Comparison of ENCODE assay signal across 8 mouse cellular contexts in the genomic region with DNA sequence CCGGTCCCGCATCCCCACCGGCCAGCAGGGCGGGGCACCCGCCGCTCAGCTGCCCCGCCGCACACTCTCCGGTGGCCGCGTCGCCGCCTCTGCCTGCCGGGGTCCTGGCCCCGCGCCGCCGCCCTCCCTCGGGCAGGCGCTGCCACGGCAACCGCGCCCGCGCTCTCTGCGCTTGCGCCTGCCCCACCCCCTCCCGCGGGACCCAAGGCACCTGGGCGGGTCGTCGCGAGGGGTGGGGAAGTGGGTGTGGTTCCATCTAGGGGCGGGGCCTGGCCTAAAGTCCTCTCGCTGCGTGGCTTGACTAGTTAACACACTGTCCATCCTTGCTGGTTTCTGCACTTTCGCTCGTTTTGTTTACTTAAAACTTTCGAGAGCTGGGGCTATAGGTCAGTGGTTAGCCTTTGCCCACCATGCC. TPM values are rescaled to one million over a fixed set of nuclear protein-coding genes. Genes with fewer than 3 reads are reported as not detected.
DNase-seq lines count a peak whose midpoint lies in the region; ATAC-seq and TF ChIP-seq lines count a peak whose summit lies in the region.

A gene (minus strand): TSS at position 163 of the 415 bp plus-strand sequence.

- WGBS in lung, embryonic 15.5 days, result under 1% methylated on average over 39 of the region's 39 CpGs
- under 1% methylated on average over 39 of the region's 39 CpGs for WGBS in olfactory bulb, adult 2 months

- peak within 1 kb of the TSS; percentile 63 for H3K9ac ChIP-seq in lung, embryonic 15.5 days

- no peaks in the 10 kb centered on the region for H3K9me3 ChIP-seq in lung, embryonic 15.5 days

- H3K27me3 ChIP-seq in lung, embryonic 15.5 days, result no peaks in the 10 kb centered on the region

- peak; percentile 96 for DNase-seq in Muller cell, postnatal 12 days (ENCODE audit: inconsistent ontology term)
- peak; percentile 89 for DNase-seq in cerebellum, adult 9-10 months
- DNase-seq in layer of hippocampus, adult 9-10 months (ENCODE audit: low spot score), result peak; percentile 72
- peak; percentile 84 to 85 for DNase-seq in thymus, adult 18-20 months

- H3K4me3 ChIP-seq in lung, embryonic 15.5 days, result peak within 1 kb of the TSS; percentile 62
- H3K4me3 ChIP-seq in olfactory bulb, adult 2 months (ENCODE audit: insufficient read depth, low read depth, low read length), result peak within 1 kb of the TSS; percentile 87

- H3K27ac ChIP-seq in lung, embryonic 15.5 days, result no peak within 1 kb of the TSS
- H3K27ac ChIP-seq in olfactory bulb, adult 2 months (ENCODE audit: insufficient read depth, low read depth, low read length), result no peak within 1 kb of the TSS

- ATAC-seq in frontal cortex, adult (ENCODE audit: low TSS enrichment), result peak; percentile 83
- ATAC-seq in hematopoietic stem cell, adult 5-6 weeks (replicated peaks in 1 of 2; ENCODE audit: insufficient read depth in 1 of 2, low FRiP score in 2 of 2, low TSS enrichment in 1 of 2, low read depth in 1 of 2, poor library complexity in 2 of 2, severe bottlenecking in 2 of 2), result peak; percentile 73 to 80
- ATAC-seq in lung, embryonic 15.5 days (ENCODE audit: borderline replicate concordance, extremely low read depth, low FRiP score, low TSS enrichment), result peak; percentile 94

- H3K4me2 ChIP-seq in lung, embryonic 15.5 days, result peak within 1 kb of the TSS; percentile 82

- H3K4me1 ChIP-seq in lung, embryonic 15.5 days, result peaks cover 31% of the 10 kb centered on the region
- H3K4me1 ChIP-seq in olfactory bulb, adult 2 months (ENCODE audit: control insufficient read depth, insufficient read depth, low read length), result peaks cover 20% of the 10 kb centered on the region

- TF ChIP-seq POLR2A in olfactory bulb, adult 2 months (IDR thresholded peaks at IDR 0.05; ENCODE audit: insufficient read depth, low read depth, low read length), result peak; percentile 55; the same call in 1 of the 2 replicates

- TF ChIP-seq CTCF in olfactory bulb, adult 2 months (IDR thresholded peaks at IDR 0.05; ENCODE audit: insufficient read depth, low read depth, low read length), result no peak

- H3K36me3 ChIP-seq in lung, embryonic 15.5 days, result no peaks in the 10 kb centered on the region

RNA-seq across cellular contexts. Expression of the gene that starts here (rescaled TPM):
- total RNA-seq in hematopoietic stem cell, adult 5-6 weeks (2017), result 17.0 and 22.4 TPM in 2 replicates
- polyA plus RNA-seq in lung, embryonic 15.5 days (2015; fragmentation: Nextera tagmentation; extraction: Ambion mirVana), result 24.9 and 28.3 TPM in 2 replicates
- not detected in 2 replicates for polyA plus RNA-seq in olfactory bulb, adult 2 months (2012; ENCODE audit: insufficient read depth, insufficient read length, low replicate concordance, missing spikeins)
